Mouse (Mus musculus) midbrain, embryonic 13.5 days (tissue): ENCODE data around the gene Lcn4. TPM values are rescaled to one million over a fixed set of nuclear protein-coding genes. Genes with fewer than 3 reads are reported as not detected.
"Not testable (repeated sequence)": the region's sequence is repeated elsewhere in the genome, so short reads cannot be mapped to it uniquely, and the experiment has no call there.

Source experiments
- ATAC-seq: fragments of 200-750 bp; cut with Nextera tagmentation; 2 replicates; pipeline ENCODE4 v1.8.0; 2017; ENCODE audit warnings: mild to moderate bottlenecking, moderate TSS enrichment, moderate library complexity
- H3K27ac ChIP-seq: fragments of 300-500 bp; sonication (generic); 2 replicates; pipeline ENCODE4 v1.5.1; 2015; ENCODE audit warnings: inconsistent platforms, mild to moderate bottlenecking, moderate library complexity
- H3K27me3 ChIP-seq: fragments of 300-500 bp; sonication (generic); 2 replicates; pipeline ENCODE4 v1.6.1; 2015; ENCODE audit warnings: mild to moderate bottlenecking, inconsistent platforms
- H3K36me3 ChIP-seq: fragments of 300-500 bp; sonication (generic); 2 replicates; pipeline ENCODE4 v1.6.1; 2015; ENCODE audit warnings: mild to moderate bottlenecking, inconsistent platforms
- H3K4me1 ChIP-seq: fragments of 300-500 bp; sonication (generic); replicated peaks from 2 replicates; pipeline ENCODE4 v1.6.1; 2015; ENCODE audit warnings: inconsistent platforms
- H3K4me2 ChIP-seq: fragments of 300-500 bp; sonication (generic); replicated peaks from 2 replicates; pipeline ENCODE4 v1.6.1; 2015; ENCODE audit warnings: moderate library complexity, mild to moderate bottlenecking, inconsistent platforms
- H3K4me3 ChIP-seq: fragments of 300-500 bp; sonication (generic); replicated peaks from 2 replicates; pipeline ENCODE4 v1.5.1; 2015; ENCODE audit warnings: mild to moderate bottlenecking, inconsistent platforms
- H3K9ac ChIP-seq: fragments of 300-500 bp; sonication (generic); replicated peaks from 2 replicates; pipeline ENCODE4 v1.6.1; 2015; ENCODE audit warnings: mild to moderate bottlenecking, inconsistent platforms
- H3K9me3 ChIP-seq: fragments of 300-500 bp; sonication (generic); 2 replicates; pipeline ENCODE4 v1.6.1; 2016; ENCODE audit warnings: mild to moderate bottlenecking, inconsistent platforms
- WGBS: fragments of 180-500 bp; shearing (Covaris S2); methylation state at CpG from one replicate; pipeline ENCODE4 v1.1.7; 2015; 5-methylcytosine and 5-hydroxymethylcytosine counted together
- polyA plus RNA-seq: library from polyadenylated mRNA; unstranded; fragments of >200 nt; fragmentation: Nextera tagmentation; extraction: Ambion mirVana; gene quantifications from 2 replicates; pipeline ENCODE4 v1.2.1, GENCODE M21; 2015

Gene Lcn4
- not detected in 2 replicates for polyA plus RNA-seq

GRCm38 (mm10) chr2:26671182-26671581 lies at the start of gene Lcn4:
Lcn4 (minus strand) TSS chr2:26671282.
- no peak for ATAC-seq
- no peaks in the 10 kb centered on the region for H3K9me3 ChIP-seq
- no peaks in the 10 kb centered on the region for H3K4me1 ChIP-seq
- no peaks in the 10 kb centered on the region for H3K36me3 ChIP-seq
- no peak within 1 kb of the TSS for H3K4me2 ChIP-seq
- H3K27ac ChIP-seq: no peak within 1 kb of the TSS
- no peaks in the 10 kb centered on the region for H3K27me3 ChIP-seq
- WGBS: 90% methylated on average over 3 of the region's 3 CpGs
- H3K9ac ChIP-seq: no peak within 1 kb of the TSS
- H3K4me3 ChIP-seq: no peak within 1 kb of the TSS

- no peak for ATAC-seq
- Histone ChIP-seq H3K4me3 (no peak overlapping the region), H3K9ac (no peak overlapping the region), H3K36me3 (no peaks in the 10 kb centered on the region), H3K4me2 (no peak overlapping the region), H3K27ac (no peak overlapping the region), H3K27me3 (no peaks in the 10 kb centered on the region), H3K4me1 (no peaks in the 10 kb centered on the region), H3K9me3 (no peaks in the 10 kb centered on the region; the same call in 1 of the 2 replicates)
- 94% methylated on average over 1 of the region's 1 CpGs for WGBS
Measured at GRCm38 (mm10) chr2:26686171-26686675, 15.1 kb upstream of the Lcn4 start.

DNA sequence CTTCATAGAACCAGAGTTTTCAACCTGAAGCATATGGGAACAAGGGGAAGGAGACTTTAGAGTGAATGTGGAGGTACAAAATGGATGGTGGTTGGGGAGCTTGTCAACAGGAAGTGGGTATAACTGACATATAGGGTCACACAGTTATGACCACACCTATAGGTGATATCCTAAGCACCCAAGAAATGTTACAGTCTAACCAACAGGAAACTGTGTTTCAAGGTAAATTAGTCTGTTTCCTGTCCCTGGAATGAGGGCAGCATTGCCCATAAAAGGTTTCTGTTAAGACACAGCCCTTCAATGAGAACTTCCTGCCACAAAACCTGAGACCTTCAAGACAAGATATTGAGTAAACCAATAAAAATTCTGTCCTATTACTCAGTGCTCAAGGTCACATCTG lies 2.3 kb downstream of the Lcn4 start:
- ATAC-seq: no peak
- Histone ChIP-seq H3K9ac (no peak overlapping the region), H3K4me1 (no peaks in the 10 kb centered on the region), H3K4me3 (no peak overlapping the region), H3K9me3 (no peaks in the 10 kb centered on the region), H3K36me3 (no peaks in the 10 kb centered on the region), H3K27ac (no peak overlapping the region), H3K4me2 (no peak overlapping the region), H3K27me3 (no peaks in the 10 kb centered on the region)

- not testable (repeated sequence) for H3K4me1 ChIP-seq, H3K4me2 ChIP-seq, H3K27me3 ChIP-seq, ATAC-seq, H3K27ac ChIP-seq, H3K9me3 ChIP-seq, H3K4me3 ChIP-seq, H3K36me3 ChIP-seq, H3K9ac ChIP-seq
- 69% methylated on average over 1 of the region's 1 CpGs for WGBS
Measured at GRCm38 (mm10) chr2:26663551-26663950, 7.5 kb downstream of the Lcn4 start.

GRCm38 (mm10) chr2:26663112-26663511 lies 8.0 kb downstream of the Lcn4 start:
- no peaks in the 10 kb centered on the region for H3K9me3 ChIP-seq
- 0 out of 2 replicates have a peak, but pooled peaks cover 7% of the 10 kb centered on the region for H3K4me1 ChIP-seq
- H3K27ac ChIP-seq: no peak overlapping the region
- H3K36me3 ChIP-seq: no peaks in the 10 kb centered on the region
- peaks cover 2% of the 10 kb centered on the region; the same call in 1 of the 2 replicates for H3K27me3 ChIP-seq
- H3K4me3 ChIP-seq: no peak overlapping the region
- no peak for ATAC-seq
- H3K4me2 ChIP-seq: no peak overlapping the region
- 84% methylated on average over 10 of the region's 10 CpGs for WGBS
- H3K9ac ChIP-seq: no peak overlapping the region

- no peak for ATAC-seq
- Histone ChIP-seq H3K9me3 (no peaks in the 10 kb centered on the region), H3K4me1 (0 out of 2 replicates have a peak, but pooled peaks cover 7% of the 10 kb centered on the region), H3K27me3 (peaks cover 2% of the 10 kb centered on the region; the same call in 1 of the 2 replicates), H3K27ac (no peak overlapping the region), H3K4me2 (no peak overlapping the region), H3K4me3 (no peak overlapping the region), H3K9ac (no peak overlapping the region), H3K36me3 (no peaks in the 10 kb centered on the region)
- 87% methylated on average over 13 of the region's 13 CpGs for WGBS
Measured at GRCm38 (mm10) chr2:26662509-26662882, 8.6 kb downstream of the Lcn4 start.

DNA sequence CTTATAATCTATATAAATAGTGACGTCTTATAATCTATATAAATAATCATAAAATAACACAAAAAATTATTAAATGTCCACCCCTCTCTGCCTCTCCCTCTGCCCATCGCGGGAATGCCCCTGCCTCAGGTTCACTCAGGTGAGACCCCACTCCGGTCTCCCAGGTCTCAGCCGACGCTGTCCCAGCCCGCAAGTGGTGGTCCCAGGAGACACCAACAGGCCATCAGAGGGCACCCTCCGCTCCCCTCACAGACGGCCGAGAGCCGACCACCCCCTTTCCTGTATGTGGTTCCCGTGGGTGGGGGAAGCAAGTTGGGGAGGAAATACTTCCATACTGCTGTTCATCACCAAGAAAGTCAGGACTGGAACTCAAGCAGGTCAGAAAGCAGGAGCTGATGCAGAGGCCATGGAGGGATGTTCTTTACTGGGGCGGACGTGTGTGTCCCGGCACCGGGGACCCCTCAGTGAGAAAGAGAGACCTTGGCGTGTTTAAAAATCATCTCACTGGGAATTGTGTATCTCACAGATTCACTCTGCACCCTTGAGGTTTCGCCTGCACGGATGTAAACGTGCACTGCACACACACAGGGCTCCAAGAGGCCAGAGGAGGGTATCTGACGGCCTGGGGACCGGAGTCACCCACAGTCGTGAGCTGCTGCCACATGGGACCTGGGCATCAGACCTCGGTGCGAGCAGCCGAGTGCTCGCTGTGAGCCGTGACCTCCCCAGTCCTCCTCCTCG lies 9.1 kb downstream of the Lcn4 start:
- peak overlapping the region; percentile 37 for H3K4me3 ChIP-seq
- H3K27me3 ChIP-seq: peaks cover 2% of the 10 kb centered on the region; the same call in 1 of the 2 replicates
- no peak overlapping the region for H3K27ac ChIP-seq
- H3K9me3 ChIP-seq: no peaks in the 10 kb centered on the region
- 0 out of 2 replicates have a peak, but pooled peaks cover 7% of the 10 kb centered on the region for H3K4me1 ChIP-seq
- 49% methylated on average over 29 of the region's 29 CpGs for WGBS
- peak overlapping the region; percentile 58 for H3K4me2 ChIP-seq
- peak; percentile 34; the same call in 1 of the 2 replicates for ATAC-seq
- no peaks in the 10 kb centered on the region for H3K36me3 ChIP-seq
- H3K9ac ChIP-seq: peak overlapping the region; percentile 49

- Histone ChIP-seq H3K9me3 (no peaks in the 10 kb centered on the region), H3K27me3 (peaks cover 2% of the 10 kb centered on the region; the same call in 1 of the 2 replicates), H3K4me1 (0 out of 2 replicates have a peak, but pooled peaks cover 7% of the 10 kb centered on the region), H3K4me2 (peak overlapping the region; percentile 58), H3K9ac (peak overlapping the region; percentile 49), H3K36me3 (no peaks in the 10 kb centered on the region), H3K27ac (no peak overlapping the region), H3K4me3 (peak overlapping the region; percentile 37)
- ATAC-seq: peak; percentile 63; the same call in 1 of the 2 replicates
- 0% methylated on average over 15 of the region's 20 CpGs for WGBS
Measured at GRCm38 (mm10) chr2:26661143-26661752, 9.8 kb downstream of the Lcn4 start.

- 92% methylated on average over 2 of the region's 2 CpGs for WGBS
- no peak for ATAC-seq
Measured at GRCm38 (mm10) chr2:26657426-26657825, 13.7 kb downstream of the Lcn4 start.

DNA sequence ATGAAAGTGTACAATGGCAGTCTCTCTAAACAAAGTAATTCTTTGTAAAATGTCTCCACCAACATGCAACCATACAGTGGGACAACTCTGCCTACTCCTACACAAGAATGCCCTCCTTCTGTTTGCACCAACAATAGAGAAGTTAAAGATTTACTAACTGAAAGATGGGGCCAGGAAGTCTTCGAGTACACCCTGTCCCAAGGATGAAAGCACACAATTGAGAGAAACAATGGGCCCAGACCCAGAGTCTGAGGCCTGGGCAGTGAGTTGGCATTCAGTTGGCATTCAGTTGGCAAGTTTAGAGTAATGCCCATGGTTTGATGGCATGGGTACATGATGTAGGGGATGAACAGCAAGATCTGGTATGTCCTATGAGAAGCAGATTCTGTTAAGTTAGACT lies 16.4 kb downstream of the Lcn4 start:
- Histone ChIP-seq H3K9me3 (no peaks in the 10 kb centered on the region), H3K27me3 (no peaks in the 10 kb centered on the region), H3K9ac (no peak overlapping the region), H3K4me3 (no peak overlapping the region), H3K4me2 (no peak overlapping the region), H3K4me1 (no peaks in the 10 kb centered on the region), H3K36me3 (no peaks in the 10 kb centered on the region), H3K27ac (no peak overlapping the region)
- no peak for ATAC-seq
- WGBS: 59% methylated on average over 1 of the region's 1 CpGs

More at GRCm38 (mm10) chr2:26657426-26657825, 13.7 kb downstream of the Lcn4 start:
- 0 out of 2 replicates have a peak, but pooled peaks cover 7% of the 10 kb centered on the region for H3K4me1 ChIP-seq
- no peak overlapping the region for H3K4me3 ChIP-seq
- no peaks in the 10 kb centered on the region for H3K9me3 ChIP-seq
- peaks cover 2% of the 10 kb centered on the region; the same call in 1 of the 2 replicates for H3K27me3 ChIP-seq
- H3K9ac ChIP-seq: no peak overlapping the region
- no peak overlapping the region for H3K4me2 ChIP-seq
- H3K36me3 ChIP-seq: no peaks in the 10 kb centered on the region
- H3K27ac ChIP-seq: no peak overlapping the region

DNA sequence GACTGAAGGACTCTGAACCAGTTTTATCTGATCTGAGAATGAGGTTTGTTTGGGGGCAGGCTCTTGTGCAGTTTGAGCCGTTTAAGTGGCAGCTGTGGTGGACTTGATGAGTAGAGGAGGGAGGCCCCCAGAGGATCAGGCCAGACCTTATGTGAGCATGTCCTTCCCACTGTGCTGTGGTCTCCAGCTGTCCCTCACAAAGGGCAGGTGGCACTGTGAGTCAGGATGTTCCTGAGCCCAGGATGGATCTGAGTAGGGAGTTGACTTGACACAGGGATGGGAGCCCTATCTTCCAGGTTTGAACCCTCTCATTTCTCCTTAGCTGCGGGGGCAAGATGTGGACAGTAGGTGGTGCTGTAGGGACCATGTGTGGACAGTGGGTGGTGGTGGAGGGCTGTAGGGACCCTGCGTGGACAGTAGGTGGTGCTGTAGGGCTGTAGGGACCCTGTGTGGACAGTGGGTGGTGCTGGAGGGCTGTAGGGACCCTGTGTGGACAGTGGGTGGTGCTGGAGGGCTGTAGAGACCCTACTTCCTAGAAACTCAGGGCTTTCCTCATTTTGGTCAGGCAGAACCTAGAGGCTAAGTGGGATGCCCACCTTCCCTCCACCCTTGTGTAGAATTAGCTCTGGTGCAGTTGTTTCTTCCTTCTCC lies 24.3 kb downstream of the Lcn4 start:
- Histone ChIP-seq H3K9ac (no peak overlapping the region), H3K27me3 (no peaks in the 10 kb centered on the region), H3K4me3 (no peak overlapping the region), H3K36me3 (no peaks in the 10 kb centered on the region), H3K27ac (no peak overlapping the region), H3K4me2 (no peak overlapping the region), H3K4me1 (no peaks in the 10 kb centered on the region), H3K9me3 (no peaks in the 10 kb centered on the region)
- WGBS: 19% methylated on average over 3 of the region's 3 CpGs
- ATAC-seq: peak; percentile 99

DNA sequence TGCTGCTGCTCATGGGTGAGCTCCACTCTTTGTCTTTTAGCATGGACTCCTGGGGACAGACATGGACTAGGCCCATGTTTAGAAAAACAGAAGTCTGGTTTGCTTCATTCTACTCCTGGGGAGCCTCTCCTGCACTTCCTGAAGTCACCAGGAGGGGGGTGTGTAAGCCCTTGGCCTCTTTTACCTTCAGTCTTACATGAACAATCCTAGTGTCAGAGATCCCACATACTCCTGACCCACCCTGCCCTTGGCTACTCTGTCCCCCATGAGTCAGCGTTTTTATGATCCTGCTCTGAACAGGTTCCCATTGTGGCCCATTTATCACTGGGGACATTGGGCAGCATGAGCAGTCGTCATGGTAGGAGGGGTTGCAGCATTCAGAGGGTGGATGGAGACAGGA lies 27.1 kb downstream of the Lcn4 start:
- no peak overlapping the region for H3K4me2 ChIP-seq
- H3K4me3 ChIP-seq: no peak overlapping the region
- H3K9me3 ChIP-seq: no peaks in the 10 kb centered on the region
- H3K9ac ChIP-seq: no peak overlapping the region
- 67% methylated on average over 2 of the region's 2 CpGs for WGBS
- H3K27me3 ChIP-seq: no peaks in the 10 kb centered on the region
- H3K4me1 ChIP-seq: peaks cover 8% of the 10 kb centered on the region
- H3K36me3 ChIP-seq: no peaks in the 10 kb centered on the region
- ATAC-seq: no peak
- no peak overlapping the region for H3K27ac ChIP-seq
